Mouse (Mus musculus): ENCODE measurements around the gene Med12l.

Gene Med12l

DNA sequence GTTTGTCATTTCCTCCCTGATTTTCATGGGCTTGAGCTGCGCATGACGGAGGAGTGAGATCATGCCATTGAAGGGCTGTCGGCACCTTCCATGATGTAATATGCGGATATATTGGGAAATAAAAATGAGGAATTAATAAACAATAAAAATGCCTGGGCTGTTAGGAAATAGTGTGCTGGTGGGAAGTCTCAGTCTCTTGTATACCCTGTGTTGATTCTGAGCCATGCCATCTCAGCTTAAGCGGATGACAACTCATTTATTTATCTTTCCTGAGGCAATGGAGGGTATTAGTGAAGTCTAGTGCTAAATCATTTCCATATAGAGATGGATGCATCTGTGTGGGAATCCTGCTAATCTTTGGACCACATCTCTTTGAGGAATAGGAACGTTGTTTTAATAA, 242.4 kb downstream of the Med12l start:
- no peak for DNase-seq (ENCODE audit: low spot score)

- no peak for DNase-seq (ENCODE audit: low spot score)
Measured at GRCm38 (mm10) chr3:59250454-59250853, 244.8 kb downstream of the Med12l start.

GRCm38 (mm10) chr3:59257740-59258664, 252.4 kb downstream of the Med12l start:
- no peak for DNase-seq (ENCODE audit: low spot score)

DNA sequence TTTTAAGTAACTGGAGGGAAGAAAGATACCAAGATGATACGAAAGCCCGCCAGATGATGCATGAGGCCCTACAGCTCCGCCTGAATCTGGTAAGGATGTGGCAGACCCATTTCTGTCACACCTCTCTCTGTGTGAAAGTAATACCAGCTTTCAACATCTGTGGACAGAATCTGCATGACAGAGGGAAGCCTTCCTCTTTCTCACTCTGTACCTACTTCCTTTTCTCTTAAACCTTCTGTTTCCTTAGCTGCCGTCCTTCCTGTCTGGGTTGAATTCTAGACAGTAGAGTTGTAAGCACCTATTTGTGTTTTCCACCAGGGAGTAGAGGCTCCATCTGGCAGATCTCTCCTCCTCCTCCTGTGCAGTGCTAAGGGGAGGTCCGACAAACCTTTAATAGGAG, 255.1 kb downstream of the Med12l start:
- DNase-seq (ENCODE audit: low spot score): no peak

- DNase-seq (ENCODE audit: low spot score): no peak
Measured at GRCm38 (mm10) chr3:59261709-59262472, 256.3 kb downstream of the Med12l start.

DNA sequence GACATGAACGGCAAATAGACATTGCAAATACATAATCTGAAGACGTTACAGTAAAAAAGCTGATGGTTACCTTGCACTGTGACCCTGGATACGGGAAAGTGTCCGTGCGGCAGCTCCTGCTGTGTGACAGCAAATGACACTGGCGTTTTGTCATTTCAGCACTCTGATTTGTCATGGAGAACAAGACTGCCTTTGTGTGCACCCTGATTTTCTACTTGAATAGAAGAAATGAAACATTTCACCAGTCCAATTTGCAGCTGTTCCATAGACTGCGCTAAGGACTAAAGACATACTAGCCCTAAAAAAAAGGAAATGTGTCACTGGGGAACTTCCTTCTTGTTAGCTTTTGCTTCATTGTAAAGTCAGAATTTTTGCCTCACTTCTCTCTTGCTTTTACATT, 257.1 kb downstream of the Med12l start, which contains the start of gene P2ry12:
Gene P2ry12 (minus strand): TSS at position 168 of the 400 bp plus-strand sequence.
- DNase-seq (ENCODE audit: low spot score): no peak

DNA sequence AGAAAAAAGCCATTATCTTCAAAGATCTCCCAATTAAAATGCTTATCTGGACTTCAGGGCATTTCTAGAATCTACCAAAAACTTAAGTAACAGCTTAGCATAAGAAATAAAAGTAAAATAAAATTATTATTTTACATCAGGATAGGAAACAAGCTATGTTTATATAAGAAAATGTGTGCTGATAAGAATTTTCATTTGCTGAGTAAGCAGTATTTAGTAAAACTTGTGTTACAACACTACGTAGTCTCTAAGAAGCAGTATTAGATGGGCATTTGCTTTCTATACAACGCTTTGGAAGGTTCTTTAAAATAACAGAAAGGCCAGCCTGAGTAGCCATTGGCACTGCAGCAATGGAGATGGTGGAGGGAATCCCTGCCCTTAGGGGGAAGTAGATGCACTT, 257.8 kb downstream of the Med12l start:
- no peak for DNase-seq (ENCODE audit: low spot score)

DNA sequence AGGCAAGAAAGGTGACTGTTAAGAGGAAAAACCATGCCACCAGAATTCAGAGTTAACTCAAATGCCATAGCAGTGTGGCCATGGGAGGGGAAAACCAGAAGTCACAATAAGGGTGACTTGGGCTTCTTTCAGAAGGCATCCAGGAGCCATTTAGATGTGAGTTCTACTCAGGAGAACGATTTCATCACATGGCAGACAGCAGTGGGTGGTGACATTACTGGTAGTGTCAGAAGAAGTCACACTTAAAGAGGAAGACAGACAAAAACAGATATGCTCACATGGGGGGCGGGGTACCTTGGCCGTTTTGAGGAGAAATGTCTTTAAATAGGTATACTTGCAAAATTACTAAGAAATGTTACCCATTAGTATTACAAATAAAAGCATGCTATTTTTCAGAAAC, 258.4 kb downstream of the Med12l start:
- no peak for DNase-seq (ENCODE audit: low spot score)

GRCm38 (mm10) chr3:59270811-59271210, 265.2 kb downstream of the Med12l start:
- DNase-seq (ENCODE audit: low spot score): no peak

DNA sequence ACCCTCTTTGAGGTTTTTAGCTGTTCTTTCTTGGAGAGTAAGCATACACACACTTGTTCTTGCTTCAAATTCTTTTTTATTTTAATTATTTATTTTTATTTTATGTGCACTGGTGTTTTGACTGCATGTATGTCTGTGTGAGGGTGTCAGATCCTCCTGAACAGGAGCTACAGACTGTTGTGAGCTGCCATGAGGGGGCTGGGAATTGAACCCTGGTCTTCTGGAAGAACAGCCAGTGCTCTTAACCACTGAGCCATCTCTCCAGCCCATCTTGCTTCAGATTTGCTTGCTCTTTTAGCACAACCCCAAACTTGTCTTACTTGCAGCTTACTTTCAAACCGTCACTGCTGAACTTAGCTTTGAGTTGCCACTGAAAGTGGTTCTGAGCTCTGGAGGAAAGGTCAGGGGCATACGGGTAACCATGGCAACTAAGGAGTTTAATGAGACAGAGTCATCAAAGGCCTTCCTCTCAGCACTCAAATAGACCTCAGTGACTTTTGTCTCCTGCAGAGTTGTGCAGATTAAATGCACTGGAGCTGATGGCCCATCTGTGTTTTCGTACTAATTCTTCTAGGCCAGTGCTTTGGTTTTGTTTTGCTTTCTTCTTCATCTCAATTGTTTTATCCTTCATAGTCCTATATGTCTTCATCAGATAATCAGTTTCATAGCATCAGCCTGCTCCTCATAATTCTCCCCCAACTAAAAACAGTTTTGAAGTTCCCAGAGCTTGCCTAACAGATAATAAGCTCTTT, 272.1 kb downstream of the Med12l start:
- no peak for DNase-seq (ENCODE audit: low spot score)

DNA sequence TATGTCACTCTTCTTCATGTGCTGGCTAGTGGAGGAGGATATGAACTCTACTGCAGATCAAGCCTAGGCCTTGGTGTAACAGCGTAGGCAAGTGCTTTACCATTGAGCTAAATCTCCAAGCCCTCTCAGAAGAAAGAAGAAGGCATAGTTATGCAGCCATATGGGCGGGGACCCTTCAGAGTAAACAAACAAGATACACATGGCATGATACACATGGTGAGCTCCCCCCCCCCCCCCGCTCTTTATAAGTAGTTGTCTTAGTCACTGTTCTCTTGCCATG, 272.6 kb downstream of the Med12l start:
- no peak for DNase-seq (ENCODE audit: low spot score)

- no peak for DNase-seq (ENCODE audit: low spot score)
Measured at GRCm38 (mm10) chr3:59278620-59279019, 273.0 kb downstream of the Med12l start.

DNA sequence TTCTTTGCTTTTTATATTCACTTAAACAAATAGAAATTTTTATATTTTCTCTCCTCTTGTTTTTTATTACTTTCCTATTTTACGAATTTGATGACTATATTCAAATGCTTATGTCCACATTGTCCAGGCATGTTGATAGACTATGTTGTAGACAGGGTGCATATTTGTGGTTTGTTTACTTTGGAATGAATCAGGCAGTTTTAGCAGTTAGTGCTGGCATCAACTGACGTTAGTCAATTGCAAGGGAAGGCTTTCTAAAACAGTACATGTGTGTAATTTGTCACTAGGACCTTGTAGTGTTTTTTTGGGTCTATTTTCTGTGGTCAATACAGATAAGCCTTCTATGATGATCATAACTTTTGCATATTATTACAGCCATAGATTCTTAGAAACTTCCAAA, 284.9 kb downstream of the Med12l start:
- no peak for DNase-seq (ENCODE audit: low spot score)

DNA sequence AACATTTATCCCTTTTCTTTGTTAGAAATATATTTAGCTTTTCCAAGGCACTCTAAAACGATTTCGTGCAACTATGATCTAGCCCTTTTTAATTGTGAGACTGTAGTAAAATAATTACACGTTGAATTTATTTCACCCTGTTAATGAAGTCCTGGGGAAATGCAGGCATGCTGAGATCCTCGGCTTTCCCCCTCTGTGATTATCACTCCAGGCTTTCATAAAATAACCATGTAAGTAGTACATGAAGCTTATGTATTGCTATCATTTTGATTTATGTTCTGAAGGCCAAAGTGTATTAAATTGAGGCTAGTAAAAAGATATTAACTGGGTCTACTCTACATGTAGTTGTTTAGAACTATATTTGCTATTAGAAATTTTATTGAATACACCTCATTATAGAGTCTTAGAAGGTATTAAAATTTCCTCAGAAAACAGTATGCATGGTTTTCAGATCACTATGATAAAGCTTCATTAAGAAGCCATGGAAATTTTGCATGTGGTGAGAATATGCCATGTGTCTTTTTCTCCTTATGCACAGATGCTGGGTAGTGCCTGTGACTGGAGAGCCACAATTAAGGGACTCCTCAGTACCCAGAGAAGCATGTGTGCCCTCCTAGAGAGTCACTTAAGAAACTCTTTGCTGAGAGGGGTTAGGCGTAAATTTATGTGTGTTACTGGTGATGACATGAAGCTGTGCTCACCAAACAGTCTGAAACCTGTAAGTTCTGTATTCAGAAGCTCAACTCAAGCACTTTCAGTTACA, 288.0 kb downstream of the Med12l start:
- DNase-seq (ENCODE audit: low spot score): no peak

GRCm38 (mm10) chr3:59295699-59296562, 290.3 kb downstream of the Med12l start:
- no peak for DNase-seq (ENCODE audit: low spot score)

DNA sequence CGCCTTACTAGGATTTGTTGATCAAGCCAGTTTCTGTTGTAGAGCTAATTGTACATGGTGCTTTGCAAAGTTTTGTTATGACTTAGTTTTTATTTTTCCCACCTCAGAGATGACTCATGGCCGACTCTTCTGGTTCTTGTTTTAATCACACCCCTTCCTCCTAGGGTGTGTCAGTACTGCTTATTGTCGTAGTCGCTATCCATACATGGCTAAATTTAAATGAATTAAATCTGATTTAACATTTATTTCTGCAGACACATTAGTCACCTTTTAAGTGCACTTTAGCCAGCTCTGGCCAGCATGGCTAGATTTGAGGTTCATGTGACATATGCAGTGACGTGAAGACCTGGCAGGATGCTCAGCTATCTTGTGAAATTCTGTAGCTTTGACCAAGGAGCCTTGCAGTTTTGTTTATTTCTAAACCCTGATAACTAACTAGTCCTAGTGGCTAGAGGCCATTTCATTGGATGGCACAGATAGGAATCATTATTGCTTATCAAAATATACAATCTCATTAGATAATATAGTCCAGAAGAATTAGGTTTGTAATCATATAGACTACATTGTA, 291.0 kb downstream of the Med12l start:
- DNase-seq (ENCODE audit: low spot score): no peak

- no peak for DNase-seq (ENCODE audit: low spot score)
Measured at GRCm38 (mm10) chr3:59297653-59298052, 292.0 kb downstream of the Med12l start.

DNA sequence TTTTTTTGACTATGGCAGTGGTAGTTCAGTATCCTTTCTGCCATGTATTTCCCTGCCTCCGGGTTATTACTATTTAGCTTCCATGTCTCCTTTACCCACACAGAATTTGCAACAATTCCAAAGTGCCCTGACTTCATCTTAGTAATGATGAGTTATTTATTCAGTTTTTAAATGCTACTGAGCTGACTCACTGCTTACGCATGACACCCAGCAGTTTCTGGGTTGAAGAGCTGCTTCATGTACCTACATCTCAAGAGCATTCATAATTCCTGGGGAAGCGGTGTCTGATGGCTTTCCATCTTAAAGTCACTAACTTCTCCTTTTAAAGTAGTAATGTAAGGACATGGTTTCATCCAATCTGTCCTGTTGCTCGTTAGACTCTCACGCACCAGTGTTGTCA, 299.3 kb downstream of the Med12l start:
- DNase-seq (ENCODE audit: low spot score): no peak

- no peak for DNase-seq (ENCODE audit: low spot score)
Measured at GRCm38 (mm10) chr3:59305518-59305917, 299.9 kb downstream of the Med12l start.

DNA sequence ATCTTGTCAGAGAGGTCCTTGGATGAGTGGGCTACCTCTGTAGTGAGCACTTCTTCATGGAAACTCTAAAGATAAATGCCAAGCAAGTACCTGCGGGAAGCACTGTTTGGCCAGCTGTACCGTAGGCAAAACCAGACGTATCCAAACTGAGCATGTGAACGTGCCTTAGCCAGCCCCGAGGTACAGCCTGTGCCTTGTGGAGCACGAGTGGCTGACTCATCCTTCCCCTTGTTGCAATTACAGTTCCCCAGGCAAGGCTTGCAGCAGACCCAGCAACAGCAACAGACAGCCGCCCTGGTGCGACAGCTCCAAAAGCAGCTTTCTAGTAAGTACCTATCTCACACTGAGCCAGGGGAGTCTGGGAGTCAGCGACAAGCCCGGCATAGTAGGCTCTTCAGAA, 307.0 kb downstream of the Med12l start:
- no peak for DNase-seq (ENCODE audit: low spot score)

DNA sequence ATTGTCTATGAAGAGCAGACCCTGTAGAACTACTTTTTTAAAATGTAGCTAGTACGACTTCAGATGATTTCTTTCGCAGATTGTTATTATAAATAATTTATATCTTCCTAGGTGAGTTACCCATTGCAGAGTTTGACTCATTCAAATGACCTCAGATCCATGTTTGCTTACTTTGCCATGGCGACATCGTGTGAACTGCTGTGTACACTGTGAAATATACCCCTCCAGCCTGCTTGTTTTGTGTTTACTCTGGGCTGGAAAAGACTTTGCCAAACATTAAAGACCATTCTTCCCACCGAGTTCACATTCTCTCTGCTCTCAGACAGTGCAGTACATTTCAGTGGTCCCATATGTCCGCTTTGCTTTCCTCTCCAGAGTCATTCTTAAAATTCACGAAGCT, 310.5 kb downstream of the Med12l start:
- no peak for DNase-seq (ENCODE audit: low spot score)
